Mouse (Mus musculus) hindbrain, embryonic 13.5 days (tissue): ENCODE results near the gene Tpmt. TPM values are rescaled to one million over a fixed set of nuclear protein-coding genes. Genes with fewer than 3 reads are reported as not detected.
A peak's percentile ranks its signal among the peaks of the same experiment; 100 is the strongest.

Experiments
- ATAC-seq: fragments of 200-750 bp; cut with Nextera tagmentation; 2 replicates; pipeline ENCODE4 v1.8.0; 2017; ENCODE audit warnings: moderate TSS enrichment; ENCODE audit not compliant: low FRiP score
- H3K27ac ChIP-seq: fragments of 300-500 bp; sonication (generic); 2 replicates; pipeline ENCODE4 v1.5.1; 2015; ENCODE audit warnings: inconsistent platforms, mild to moderate bottlenecking, moderate library complexity
- H3K27me3 ChIP-seq: fragments of 300-500 bp; sonication (generic); 2 replicates; pipeline ENCODE4 v1.6.1; 2015; ENCODE audit warnings: mild to moderate bottlenecking, inconsistent platforms
- H3K36me3 ChIP-seq: fragments of 300-500 bp; sonication (generic); 2 replicates; pipeline ENCODE4 v1.6.1; 2015; ENCODE audit warnings: mild to moderate bottlenecking, inconsistent platforms
- H3K4me1 ChIP-seq: fragments of 300-500 bp; sonication (generic); replicated peaks from 2 replicates; pipeline ENCODE4 v1.6.1; 2015; ENCODE audit warnings: inconsistent platforms
- H3K4me2 ChIP-seq: fragments of 300-500 bp; sonication (generic); 2 replicates; pipeline ENCODE4 v1.6.1; 2015; ENCODE audit warnings: inconsistent platforms, mild to moderate bottlenecking, moderate library complexity
- H3K4me3 ChIP-seq: fragments of 300-500 bp; sonication (generic); 2 replicates; pipeline ENCODE4 v1.5.1; 2015; ENCODE audit warnings: mild to moderate bottlenecking, inconsistent platforms
- H3K9ac ChIP-seq: fragments of 300-500 bp; sonication (generic); 2 replicates; pipeline ENCODE4 v1.6.1; 2015; ENCODE audit warnings: mild to moderate bottlenecking, inconsistent platforms
- H3K9me3 ChIP-seq: fragments of 300-500 bp; sonication (generic); 2 replicates; pipeline ENCODE4 v1.6.1; 2016; ENCODE audit warnings: inconsistent platforms
- WGBS: fragments of 180-500 bp; shearing (Covaris S2); methylation state at CpG from one replicate; pipeline ENCODE4 v1.1.7; 2015; 5-methylcytosine and 5-hydroxymethylcytosine counted together
- polyA plus RNA-seq: library from polyadenylated mRNA; unstranded; fragments of >200 nt; fragmentation: Nextera tagmentation; extraction: Ambion mirVana; gene quantifications from 2 replicates; pipeline ENCODE4 v1.2.1, GENCODE M21; 2015

Tpmt gene
- polyA plus RNA-seq, 1 experiment from 2014 or later: 27.5 TPM

- no peaks in the 10 kb centered on the region for H3K27me3 ChIP-seq
- no peak overlapping the region for H3K4me3 ChIP-seq
- H3K4me2 ChIP-seq: no peak overlapping the region
- no peak overlapping the region for H3K27ac ChIP-seq
- no peak for ATAC-seq
- H3K9ac ChIP-seq: no peak overlapping the region
- no peaks in the 10 kb centered on the region for H3K9me3 ChIP-seq
- H3K4me1 ChIP-seq: no peaks in the 10 kb centered on the region
- peaks cover 21% of the 10 kb centered on the region for H3K36me3 ChIP-seq
- 90% methylated on average over 4 of the region's 4 CpGs for WGBS
Observed at GRCm38 (mm10) chr13:47033602-47034001, 10.9 kb downstream of the Tpmt start.

DNA sequence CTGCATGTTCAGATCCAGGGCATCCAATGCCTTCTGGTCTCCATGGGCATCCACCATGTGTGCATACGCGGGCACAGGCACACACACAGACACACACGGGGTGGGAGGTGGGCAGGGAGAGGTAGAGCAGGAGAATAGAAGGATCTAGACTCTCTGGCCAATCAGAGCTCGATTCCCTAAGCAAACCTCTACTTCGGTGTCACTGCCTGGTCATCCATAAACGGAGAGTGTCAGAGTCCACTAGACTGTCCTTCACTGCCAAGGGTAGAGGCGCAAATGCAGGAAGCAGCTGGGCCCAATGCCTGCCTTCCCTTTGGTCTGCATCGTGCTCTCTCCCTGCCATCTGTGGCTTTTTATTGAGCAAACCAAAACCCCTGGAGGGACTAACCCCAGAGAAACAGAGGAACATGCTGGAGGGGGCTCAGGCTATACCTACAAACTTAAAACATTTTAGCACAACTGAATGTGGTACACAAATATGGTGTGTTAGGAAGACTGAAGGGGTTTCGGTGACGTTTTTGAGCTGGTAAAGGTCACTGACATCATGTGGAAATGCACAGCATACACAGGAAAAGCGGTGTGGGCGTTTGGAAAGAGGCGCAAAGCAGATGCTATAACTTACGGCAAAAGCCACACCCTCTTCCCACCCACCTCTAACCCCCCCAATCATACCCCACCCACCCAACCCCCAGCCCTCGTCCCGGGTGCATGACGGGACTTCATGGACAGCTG lies 14.0 kb downstream of the Tpmt start:
- 93% methylated on average over 17 of the region's 17 CpGs for WGBS
- Histone ChIP-seq H3K27ac (no peak overlapping the region), H3K4me3 (no peak overlapping the region), H3K9ac (no peak overlapping the region), H3K27me3 (no peaks in the 10 kb centered on the region), H3K36me3 (peaks cover 30% of the 10 kb centered on the region), H3K4me2 (no peak overlapping the region), H3K9me3 (no peaks in the 10 kb centered on the region), H3K4me1 (no peaks in the 10 kb centered on the region)
- ATAC-seq: no peak

DNA sequence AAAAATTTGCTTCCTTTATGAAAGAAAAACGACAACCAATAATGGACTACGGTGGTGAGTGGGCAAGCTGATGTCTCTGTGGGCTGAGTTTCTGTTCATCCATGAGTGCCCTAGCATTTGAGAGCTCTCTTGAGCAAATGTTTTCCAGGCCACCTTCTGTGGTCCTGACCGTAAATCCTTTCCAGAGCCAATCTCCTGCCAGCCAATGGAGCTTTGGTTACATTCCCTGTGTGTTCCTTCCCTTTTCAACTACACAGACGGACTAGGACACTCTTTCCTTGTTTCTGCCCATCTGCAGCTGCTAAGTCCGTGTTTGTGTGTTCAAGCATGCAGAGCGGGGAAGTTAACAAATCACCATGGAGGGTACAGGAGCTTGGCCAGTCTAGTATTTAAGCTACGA lies 23.7 kb downstream of the Tpmt start:
- H3K36me3 ChIP-seq: peaks cover 13% of the 10 kb centered on the region
- no peak overlapping the region for H3K4me2 ChIP-seq
- H3K9me3 ChIP-seq: no peaks in the 10 kb centered on the region
- 0 out of 2 replicates have a peak, but pooled peaks cover under 1% of the 10 kb centered on the region for H3K27me3 ChIP-seq
- 81% methylated on average over 7 of the region's 7 CpGs for WGBS
- H3K4me1 ChIP-seq: no peaks in the 10 kb centered on the region
- no peak overlapping the region for H3K4me3 ChIP-seq
- H3K9ac ChIP-seq: no peak overlapping the region
- ATAC-seq: no peak
- no peak overlapping the region for H3K27ac ChIP-seq

DNA sequence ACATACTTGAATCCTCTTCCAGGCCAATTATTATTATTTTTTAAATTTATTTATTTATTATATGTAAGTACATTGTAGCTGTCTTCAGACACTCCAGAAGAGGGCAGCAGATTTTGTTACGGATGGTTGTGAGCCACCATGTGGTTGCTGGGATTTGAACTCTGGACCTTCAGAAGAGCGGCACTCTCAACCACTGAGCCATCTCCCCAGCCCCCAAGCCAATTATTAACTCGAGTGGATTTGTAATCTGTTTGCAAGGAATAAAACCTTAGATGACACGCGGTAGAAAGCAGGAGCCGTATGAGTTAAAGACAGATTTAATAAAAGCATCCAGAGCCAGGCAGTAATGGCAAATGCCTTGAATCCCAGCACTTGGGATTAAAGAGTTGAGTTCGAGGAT lies 24.8 kb downstream of the Tpmt start:
- Histone ChIP-seq H3K9me3 (no peaks in the 10 kb centered on the region), H3K4me1 (0 out of 2 replicates have a peak, but pooled peaks cover 4% of the 10 kb centered on the region), H3K9ac (no peak overlapping the region), H3K4me3 (no peak overlapping the region), H3K27ac (no peak overlapping the region), H3K27me3 (0 out of 2 replicates have a peak, but pooled peaks cover 4% of the 10 kb centered on the region), H3K36me3 (peaks cover 5% of the 10 kb centered on the region), H3K4me2 (no peak overlapping the region)
- 88% methylated on average over 7 of the region's 7 CpGs for WGBS
- ATAC-seq: no peak

- no peak overlapping the region for H3K4me3 ChIP-seq
- ATAC-seq: peak; percentile 52; the same call in 1 of the 2 replicates
Observed at GRCm38 (mm10) chr13:47017259-47017658, 27.3 kb downstream of the Tpmt start.

GRCm38 (mm10) chr13:47015195-47015501 lies 29.4 kb downstream of the Tpmt start:
- H3K36me3 ChIP-seq: peaks cover 5% of the 10 kb centered on the region
- H3K9ac ChIP-seq: peak overlapping the region; percentile 76; the same call in 1 of the 2 replicates
- WGBS: 78% methylated on average over 5 of the region's 5 CpGs
- peaks cover 7% of the 10 kb centered on the region; the same call in 1 of the 2 replicates for H3K27me3 ChIP-seq
- peak overlapping the region; percentile 97 for H3K4me2 ChIP-seq
- H3K9me3 ChIP-seq: peaks cover 6% of the 10 kb centered on the region
- peak overlapping the region; percentile 60 for H3K4me3 ChIP-seq
- H3K4me1 ChIP-seq: peaks cover 13% of the 10 kb centered on the region; the same call in 1 of the 2 replicates
- no peak overlapping the region for H3K27ac ChIP-seq
- ATAC-seq: no peak

More at GRCm38 (mm10) chr13:47017259-47017658, 27.3 kb downstream of the Tpmt start:
- Histone ChIP-seq H3K9ac (no peak overlapping the region), H3K9me3 (no peaks in the 10 kb centered on the region), H3K4me1 (peaks cover 13% of the 10 kb centered on the region; the same call in 1 of the 2 replicates), H3K27ac (no peak overlapping the region), H3K27me3 (peaks cover 7% of the 10 kb centered on the region; the same call in 1 of the 2 replicates), H3K4me2 (no peak overlapping the region), H3K36me3 (no peaks in the 10 kb centered on the region)
- 49% methylated on average over 5 of the region's 5 CpGs for WGBS

GRCm38 (mm10) chr13:47014334-47015194 lies 30.0 kb downstream of the Tpmt start, which contains the start of gene Nhlrc1:
Gene Nhlrc1 (minus strand): TSS chr13:47014850.
- WGBS: 3% methylated on average over 65 of the region's 73 CpGs
- Histone ChIP-seq H3K27me3 (peaks cover 7% of the 10 kb centered on the region; the same call in 1 of the 2 replicates), H3K9ac (peak within 1 kb of the TSS; percentile 76), H3K36me3 (peaks cover 11% of the 10 kb centered on the region), H3K4me2 (peak within 1 kb of the TSS; percentile 97), H3K4me3 (peak within 1 kb of the TSS; percentile 60), H3K27ac (no peak within 1 kb of the TSS), H3K4me1 (peaks cover 13% of the 10 kb centered on the region; the same call in 1 of the 2 replicates), H3K9me3 (peaks cover 12% of the 10 kb centered on the region)
- peak; percentile 94 for ATAC-seq

- H3K9ac ChIP-seq: no peak overlapping the region
- peaks cover 13% of the 10 kb centered on the region for H3K36me3 ChIP-seq
- peak overlapping the region; percentile 97 for H3K4me2 ChIP-seq
- WGBS: 65% methylated on average over 10 of the region's 10 CpGs
- H3K4me3 ChIP-seq: peak overlapping the region; percentile 60
- peaks cover 7% of the 10 kb centered on the region; the same call in 1 of the 2 replicates for H3K27me3 ChIP-seq
- no peak for ATAC-seq
- peaks cover 16% of the 10 kb centered on the region for H3K9me3 ChIP-seq
- peaks cover 13% of the 10 kb centered on the region; the same call in 1 of the 2 replicates for H3K4me1 ChIP-seq
- H3K27ac ChIP-seq: no peak overlapping the region
Observed at GRCm38 (mm10) chr13:47013740-47014139, 30.8 kb downstream of the Tpmt start.

GRCm38 (mm10) chr13:47001590-47001989 lies 42.9 kb downstream of the Tpmt start:
- Histone ChIP-seq H3K4me1 (no peaks in the 10 kb centered on the region; the same call in 1 of the 2 replicates), H3K27me3 (no peaks in the 10 kb centered on the region), H3K9me3 (no peaks in the 10 kb centered on the region), H3K36me3 (no peaks in the 10 kb centered on the region), H3K4me3 (no peak overlapping the region), H3K4me2 (no peak overlapping the region), H3K27ac (no peak overlapping the region), H3K9ac (no peak overlapping the region)
- WGBS: 93% methylated on average over 4 of the region's 4 CpGs
- no peak for ATAC-seq

- no peaks in the 10 kb centered on the region; the same call in 1 of the 2 replicates for H3K4me1 ChIP-seq
- H3K9ac ChIP-seq: no peak overlapping the region
- H3K4me3 ChIP-seq: no peak overlapping the region
- no peak for ATAC-seq
- no peaks in the 10 kb centered on the region for H3K36me3 ChIP-seq
- no peaks in the 10 kb centered on the region for H3K27me3 ChIP-seq
- no peaks in the 10 kb centered on the region for H3K9me3 ChIP-seq
- H3K27ac ChIP-seq: no peak overlapping the region
- WGBS: 57% methylated on average over 5 of the region's 5 CpGs
- H3K4me2 ChIP-seq: no peak overlapping the region
Observed at GRCm38 (mm10) chr13:46999498-46999897, 45.0 kb downstream of the Tpmt start.

- no peak for ATAC-seq
- H3K4me1 ChIP-seq: no peaks in the 10 kb centered on the region; the same call in 1 of the 2 replicates
- no peak overlapping the region for H3K4me2 ChIP-seq
- 77% methylated on average over 4 of the region's 4 CpGs for WGBS
- no peak overlapping the region for H3K4me3 ChIP-seq
- no peaks in the 10 kb centered on the region for H3K36me3 ChIP-seq
- H3K9ac ChIP-seq: no peak overlapping the region
- no peaks in the 10 kb centered on the region for H3K27me3 ChIP-seq
- H3K9me3 ChIP-seq: no peaks in the 10 kb centered on the region
- no peak overlapping the region for H3K27ac ChIP-seq
Observed at GRCm38 (mm10) chr13:46997355-46997754, 47.2 kb downstream of the Tpmt start.

GRCm38 (mm10) chr13:46993274-46993551 lies 51.3 kb downstream of the Tpmt start:
- H3K36me3 ChIP-seq: no peaks in the 10 kb centered on the region
- H3K4me2 ChIP-seq: no peak overlapping the region
- H3K27ac ChIP-seq: no peak overlapping the region
- ATAC-seq: no peak
- 90% methylated on average over 2 of the region's 2 CpGs for WGBS
- no peak overlapping the region for H3K9ac ChIP-seq
- no peaks in the 10 kb centered on the region for H3K4me1 ChIP-seq
- H3K4me3 ChIP-seq: no peak overlapping the region
- no peaks in the 10 kb centered on the region for H3K27me3 ChIP-seq
- no peaks in the 10 kb centered on the region for H3K9me3 ChIP-seq
